Mouse (Mus musculus) kidney, adult 2 months (tissue): ENCODE measurements around the gene 2810408A11Rik. TPM values are rescaled to one million over a fixed set of nuclear protein-coding genes. Genes with fewer than 3 reads are reported as not detected.

Experiments
- DNase-seq: peaks from one replicate; pipeline ENCODE4 v3.0.0; 2021
- H3K27ac ChIP-seq: fragments of 200-500 bp; 2 replicates; pipeline ENCODE4 v1.5.1; 2012; ENCODE audit warnings: low read depth, low read length, control low read depth, inconsistent platforms; ENCODE audit not compliant: insufficient read depth
- H3K27me3 ChIP-seq: fragments of 200-500 bp; replicated peaks from 2 replicates; pipeline ENCODE4 v1.6.1; 2012; ENCODE audit warnings: mild to moderate bottlenecking, moderate library complexity, low read length, inconsistent platforms; ENCODE audit not compliant: control insufficient read depth, insufficient read depth
- H3K36me3 ChIP-seq: fragments of 200-500 bp; 2 replicates; pipeline ENCODE4 v1.6.1; 2012; ENCODE audit warnings: mild to moderate bottlenecking, moderate library complexity, low read length, inconsistent platforms; ENCODE audit not compliant: control insufficient read depth, insufficient read depth
- H3K4me1 ChIP-seq: fragments of 200-500 bp; 2 replicates; pipeline ENCODE4 v1.6.1; 2011; ENCODE audit warnings: low read length; ENCODE audit not compliant: control insufficient read depth, insufficient read depth
- H3K4me3 ChIP-seq: fragments of 200-500 bp; 2 replicates; pipeline ENCODE4 v1.5.1; 2011; ENCODE audit warnings: mild to moderate bottlenecking, low read depth, low read length, control low read depth; ENCODE audit not compliant: insufficient read depth
- CTCF ChIP-seq: fragments of 200-500 bp; conservative IDR thresholded peaks from 2 replicates; pipeline ENCODE4 v1.5.1; 2011; ENCODE audit warnings: low read depth, mild to moderate bottlenecking, control low read depth, low read length, moderate library complexity, mixed read lengths; ENCODE audit not compliant: insufficient read depth, insufficient read length
- POLR2A ChIP-seq: fragments of 200-500 bp; IDR thresholded peaks from one replicate; pipeline ENCODE4 v1.6.1; 2011; ENCODE audit warnings: low read depth, low read length, control low read depth
- WGBS: fragments of 180-500 bp; shearing (Covaris S2); methylation state at CpG from one replicate; pipeline ENCODE4 v1.1.7; 2018; 5-methylcytosine and 5-hydroxymethylcytosine counted together
- polyA plus RNA-seq: library from polyadenylated mRNA; depleted of rRNA; stranded (reverse); fragments of >200 nt; gene quantifications from 2 replicates; pipeline ENCODE4 v1.2.3, GENCODE M21; 2012; rRNA removed

The 2810408A11Rik gene
- 0.94 and 0.99 TPM in 2 replicates for polyA plus RNA-seq

DNA sequence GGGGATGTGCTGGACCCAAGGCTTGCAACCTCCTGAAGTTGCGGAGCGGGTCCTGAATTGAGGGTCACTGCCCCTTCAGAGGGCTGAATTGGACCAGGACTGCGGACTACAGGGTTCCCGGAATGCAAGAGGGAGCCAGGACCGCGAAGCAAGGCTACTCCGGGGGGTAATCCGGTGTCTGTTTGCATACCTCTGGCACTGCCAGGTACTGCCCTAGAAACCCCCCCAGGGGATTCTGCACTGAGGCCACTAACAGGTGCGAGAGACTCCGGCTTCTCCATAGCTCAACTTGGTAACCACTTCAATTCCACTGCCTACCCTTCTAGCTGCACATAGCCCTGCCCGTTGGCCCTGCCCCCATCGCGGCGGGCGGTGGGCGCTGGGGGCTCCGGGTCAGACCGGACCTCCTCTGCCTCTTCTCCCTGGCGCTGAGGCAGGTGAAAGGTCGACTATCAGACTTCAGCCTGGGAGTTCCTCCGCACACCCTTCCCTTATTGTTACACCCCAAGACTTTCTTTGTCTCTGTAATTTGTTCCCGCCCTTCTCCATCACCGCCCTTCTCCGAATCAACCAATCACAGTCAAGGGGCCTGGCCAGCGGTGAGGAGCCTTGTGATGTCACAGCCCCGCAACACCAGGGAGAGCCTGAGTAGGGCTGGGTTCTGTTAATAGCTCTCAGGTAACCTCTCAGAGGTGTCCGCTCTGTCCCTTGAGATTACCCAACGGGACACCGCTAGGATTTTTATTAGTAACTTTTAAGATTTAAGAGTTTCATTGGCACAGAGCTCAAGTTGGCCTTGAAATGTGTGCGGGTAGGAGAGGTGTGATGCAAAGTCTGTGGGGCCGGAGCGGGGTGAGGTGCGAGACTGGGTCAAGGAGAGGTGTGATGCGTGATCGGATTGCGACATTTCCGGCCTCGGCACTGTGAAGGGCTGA is at the start of gene 2810408A11Rik, which contains the start of gene Neurl4:
Gene 2810408A11Rik (minus strand): TSS at position 517 of the 935 bp plus-strand sequence.
Gene Neurl4 (plus strand): TSS at position 602 of the 935 bp plus-strand sequence.
- Histone ChIP-seq H3K4me1 (peaks cover 3% of the 10 kb centered on the region; the same call in 1 of the 2 replicates), H3K36me3 (no peaks in the 10 kb centered on the region), H3K27ac (peak within 1 kb of the TSS; percentile 96), H3K4me3 (peak within 1 kb of the TSS; percentile 67), H3K27me3 (no peaks in the 10 kb centered on the region)
- TF ChIP-seq CTCF (no peak), POLR2A (peak; percentile 59)
- WGBS = under 1% methylated on average over 38 of the region's 38 CpGs
- DNase-seq = peak; percentile 97

DNA sequence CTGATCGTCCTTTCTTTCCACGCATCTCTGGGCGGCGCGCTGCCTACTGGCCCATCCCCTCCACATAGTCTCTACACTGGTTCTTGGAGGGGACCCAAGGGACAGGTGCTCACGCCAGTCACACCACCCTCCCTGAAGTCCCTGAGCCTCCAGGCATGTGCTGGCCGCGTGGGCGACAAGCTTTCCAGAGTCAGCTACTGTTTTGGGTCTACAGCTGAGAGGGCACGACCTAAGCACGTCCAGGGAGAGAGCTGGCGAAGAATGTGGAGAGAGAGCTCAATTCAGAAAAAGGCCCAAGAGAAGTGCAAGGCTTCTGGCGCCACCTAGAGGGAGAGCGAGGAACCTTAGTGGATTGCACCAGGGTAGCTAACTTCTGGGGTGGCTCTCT is 48.0 kb upstream of the 2810408A11Rik start:
- TF ChIP-seq CTCF (peak; percentile 97; the same call in 1 of the 2 replicates), POLR2A (no peak)
- WGBS = under 1% methylated on average over 14 of the region's 14 CpGs
- Histone ChIP-seq H3K4me3 (peak overlapping the region; percentile 5; the same call in 1 of the 2 replicates), H3K27me3 (no peaks in the 10 kb centered on the region), H3K27ac (peak overlapping the region; percentile 9; the same call in 1 of the 2 replicates), H3K36me3 (no peaks in the 10 kb centered on the region), H3K4me1 (0 out of 2 replicates have a peak, but pooled peaks cover 4% of the 10 kb centered on the region)
- peak; percentile 93 for DNase-seq

GRCm38 (mm10) chr11:69948066-69948762 is 47.4 kb upstream of the 2810408A11Rik start, which contains the start of gene Slc2a4:
TSS of gene Slc2a4 (minus strand) at chr11:69948188.
- peak; percentile 95 for DNase-seq
- WGBS = under 1% methylated on average over 34 of the region's 34 CpGs
- 0 out of 2 replicates have a peak, but pooled peaks cover 4% of the 10 kb centered on the region for H3K4me1 ChIP-seq

GRCm38 (mm10) chr11:69947337-69948065 is 46.7 kb upstream of the 2810408A11Rik start:
- H3K27me3 ChIP-seq = no peaks in the 10 kb centered on the region
- peak; percentile 64 for DNase-seq
- WGBS = 15% methylated on average over 29 of the region's 29 CpGs
- H3K4me1 ChIP-seq = 0 out of 2 replicates have a peak, but pooled peaks cover 4% of the 10 kb centered on the region
- H3K27ac ChIP-seq = peak overlapping the region; percentile 19
- H3K36me3 ChIP-seq = no peaks in the 10 kb centered on the region
- TF ChIP-seq CTCF = no peak
- no peak for TF ChIP-seq POLR2A
- H3K4me3 ChIP-seq = peak overlapping the region; percentile 49

More at GRCm38 (mm10) chr11:69948066-69948762, 47.4 kb upstream of the 2810408A11Rik start, which contains the start of gene Slc2a4:
- peak within 1 kb of the TSS; percentile 19 for H3K27ac ChIP-seq
- no peaks in the 10 kb centered on the region for H3K36me3 ChIP-seq
- peak within 1 kb of the TSS; percentile 49 for H3K4me3 ChIP-seq
- TF ChIP-seq CTCF = no peak
- TF ChIP-seq POLR2A = peak; percentile 63
- H3K27me3 ChIP-seq = no peaks in the 10 kb centered on the region

DNA sequence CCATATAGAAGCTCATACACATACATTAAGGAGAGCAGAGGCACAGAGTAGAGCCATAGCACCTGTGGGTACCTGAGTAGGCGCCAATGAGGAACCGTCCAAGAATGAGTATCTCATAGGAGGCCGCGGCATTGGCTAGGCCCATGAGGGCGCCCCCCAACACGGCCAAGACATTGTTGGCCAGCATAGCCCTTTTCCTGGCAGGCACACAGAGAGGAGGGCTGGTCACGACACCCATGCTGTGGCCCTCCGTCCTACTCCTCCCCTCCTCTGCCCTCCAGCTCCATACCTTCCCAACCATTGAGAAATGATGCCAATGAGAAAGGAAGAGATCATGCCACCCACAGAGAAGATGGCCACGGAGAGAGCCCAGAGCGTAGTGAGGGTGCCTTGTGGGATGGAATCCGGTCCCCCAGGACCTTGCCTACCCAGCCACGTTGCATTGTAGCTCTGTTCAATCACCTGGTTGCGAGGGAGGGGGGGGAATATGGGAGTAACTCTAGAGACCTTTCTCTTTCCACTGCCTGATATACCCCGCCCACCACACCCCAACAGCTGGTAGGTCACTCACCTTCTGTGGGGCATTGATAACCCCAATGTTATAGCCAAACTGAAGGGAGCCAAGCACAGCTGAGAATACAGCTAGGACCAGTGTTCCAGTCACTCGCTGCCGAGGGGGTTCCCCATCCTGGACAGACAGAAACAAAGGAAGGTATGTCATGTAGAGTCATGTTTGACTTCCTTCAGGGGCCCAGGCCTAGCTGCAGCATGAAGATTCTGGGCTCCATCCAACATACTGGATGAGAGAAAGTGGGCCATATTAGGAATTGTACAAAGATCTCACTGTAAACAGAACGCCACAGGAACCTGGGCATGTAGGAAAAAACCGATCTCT is 45.5 kb upstream of the 2810408A11Rik start:
- no peak overlapping the region; the same call in 1 of the 2 replicates for H3K4me3 ChIP-seq
- TF ChIP-seq CTCF (no peak), POLR2A (no peak)

More for the DNA sequence above, 45.5 kb upstream of the 2810408A11Rik start:
- 87% methylated on average over 18 of the region's 18 CpGs for WGBS
- Histone ChIP-seq H3K27me3 (no peaks in the 10 kb centered on the region), H3K27ac (peak overlapping the region; percentile 54), H3K36me3 (no peaks in the 10 kb centered on the region), H3K4me1 (0 out of 2 replicates have a peak, but pooled peaks cover 4% of the 10 kb centered on the region)
- DNase-seq = no peak
